Mouse (Mus musculus) brain, embryonic 18.5 days (tissue): ENCODE measurements around the gene Myh9.
"Not testable (repeated sequence)": the region's sequence is repeated elsewhere in the genome, so short reads cannot be mapped to it uniquely, and the experiment has no call there.

ENCODE experiments used
- DNase-seq: peaks from one replicate; pipeline ENCODE4 v3.0.0-alpha.2; 2012; ENCODE audit warnings: low read depth, low spot score

Gene Myh9

GRCm38 (mm10) chr15:77718240-77718639 lies 123.7 kb downstream of the Myh9 start:
- not testable (repeated sequence) for DNase-seq
